Mouse (Mus musculus) hindbrain, embryonic 10.5 days (tissue): ENCODE measurements around the gene Cyp19a1. TPM values are rescaled to one million over a fixed set of nuclear protein-coding genes. Genes with fewer than 3 reads are reported as not detected.
A peak's percentile ranks its signal among the peaks of the same experiment; 100 is the strongest.

Experiments
- DNase-seq: peaks from one replicate; pipeline ENCODE4 v3.0.0-alpha.2; 2017; ENCODE audit warnings: low spot score
- H3K27ac ChIP-seq: fragments of 300-500 bp; sonication (generic); 2 replicates; pipeline ENCODE4 v1.5.1; 2016; ENCODE audit warnings: mild to moderate bottlenecking, moderate library complexity
- H3K27me3 ChIP-seq: fragments of 300-500 bp; sonication (generic); 2 replicates; pipeline ENCODE4 v1.6.1; 2016; ENCODE audit warnings: mild to moderate bottlenecking; ENCODE audit not compliant: poor library complexity, insufficient read depth, severe bottlenecking
- H3K36me3 ChIP-seq: fragments of 300-500 bp; sonication (generic); 2 replicates; pipeline ENCODE4 v1.6.1; 2016; ENCODE audit warnings: mild to moderate bottlenecking, moderate library complexity
- H3K4me1 ChIP-seq: fragments of 300-500 bp; sonication (generic); replicated peaks from 2 replicates; pipeline ENCODE4 v1.6.1; 2016; ENCODE audit warnings: mild to moderate bottlenecking
- H3K4me3 ChIP-seq: fragments of 300-500 bp; sonication (generic); 2 replicates; pipeline ENCODE4 v1.5.1; 2016; ENCODE audit warnings: mild to moderate bottlenecking, moderate library complexity
- H3K9me3 ChIP-seq: fragments of 300-500 bp; sonication (generic); 2 replicates; pipeline ENCODE4 v1.6.1; 2016; ENCODE audit warnings: mild to moderate bottlenecking, moderate library complexity
- WGBS: fragments of 180-500 bp; shearing (Covaris S2); methylation state at CpG from one replicate; pipeline ENCODE4 v1.1.7; 2016; 5-methylcytosine and 5-hydroxymethylcytosine counted together
- polyA plus RNA-seq: library from polyadenylated mRNA; unstranded; fragments of >200 nt; fragmentation: Nextera tagmentation; extraction: Ambion mirVana; gene quantifications from 2 replicates; pipeline ENCODE4 v1.2.1, GENCODE M21; 2016

Cyp19a1 gene
- polyA plus RNA-seq = not detected in 2 replicates

DNA sequence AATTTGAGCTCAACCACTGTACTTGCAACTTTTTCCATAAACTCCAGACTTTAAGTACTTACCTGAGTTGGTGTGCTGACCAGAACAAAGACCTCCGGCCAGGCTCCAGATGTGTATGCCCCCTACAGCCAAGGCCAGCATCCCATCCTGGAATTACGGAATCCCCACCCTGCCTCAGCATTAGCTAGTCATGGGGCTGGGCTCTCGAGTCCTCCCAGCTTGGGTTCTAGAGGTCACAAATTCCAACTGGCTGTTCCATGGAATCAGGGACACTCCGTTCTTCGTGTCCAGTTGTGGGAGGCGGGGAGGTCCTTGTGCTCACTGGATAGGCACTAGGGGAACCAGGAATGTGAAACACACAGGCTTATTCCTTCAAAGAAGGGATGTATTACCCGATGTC is at the start of gene Cyp19a1:
Gene Cyp19a1 (minus strand): TSS at position 101 of the 400 bp plus-strand sequence.
- H3K4me1 ChIP-seq = 0 out of 2 replicates have a peak, but pooled peaks cover 4% of the 10 kb centered on the region
- H3K9me3 ChIP-seq = no peaks in the 10 kb centered on the region
- no peaks in the 10 kb centered on the region for H3K27me3 ChIP-seq
- DNase-seq = no peak
- no peaks in the 10 kb centered on the region for H3K36me3 ChIP-seq
- 85% methylated on average over 7 of the region's 7 CpGs for WGBS
- no peak within 1 kb of the TSS for H3K27ac ChIP-seq
- no peak within 1 kb of the TSS for H3K4me3 ChIP-seq

DNA sequence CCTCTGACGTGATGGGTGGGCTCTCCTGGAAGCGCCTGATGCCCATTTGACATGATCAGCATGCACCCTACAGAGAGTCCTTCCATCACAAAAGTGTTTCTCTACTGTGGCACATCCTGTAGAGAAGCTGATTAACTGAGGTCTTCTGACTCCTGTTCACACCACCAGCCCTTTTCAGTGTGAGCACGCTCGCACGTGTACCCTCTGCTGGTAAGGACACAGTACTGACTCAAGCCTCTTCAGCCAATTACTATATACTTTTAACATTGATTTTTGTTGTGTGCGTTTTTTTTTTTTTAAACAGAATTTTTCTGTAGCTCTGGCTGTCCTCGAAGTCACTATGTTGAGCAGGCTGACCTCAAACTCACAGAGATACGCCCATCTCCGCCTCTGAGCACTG is 48.5 kb upstream of the Cyp19a1 start:
- H3K36me3 ChIP-seq = no peaks in the 10 kb centered on the region
- DNase-seq = no peak
- no peaks in the 10 kb centered on the region for H3K4me1 ChIP-seq
- no peaks in the 10 kb centered on the region for H3K9me3 ChIP-seq
- H3K4me3 ChIP-seq = no peak overlapping the region
- WGBS = 77% methylated on average over 9 of the region's 9 CpGs
- no peaks in the 10 kb centered on the region for H3K27me3 ChIP-seq
- H3K27ac ChIP-seq = no peak overlapping the region

DNA sequence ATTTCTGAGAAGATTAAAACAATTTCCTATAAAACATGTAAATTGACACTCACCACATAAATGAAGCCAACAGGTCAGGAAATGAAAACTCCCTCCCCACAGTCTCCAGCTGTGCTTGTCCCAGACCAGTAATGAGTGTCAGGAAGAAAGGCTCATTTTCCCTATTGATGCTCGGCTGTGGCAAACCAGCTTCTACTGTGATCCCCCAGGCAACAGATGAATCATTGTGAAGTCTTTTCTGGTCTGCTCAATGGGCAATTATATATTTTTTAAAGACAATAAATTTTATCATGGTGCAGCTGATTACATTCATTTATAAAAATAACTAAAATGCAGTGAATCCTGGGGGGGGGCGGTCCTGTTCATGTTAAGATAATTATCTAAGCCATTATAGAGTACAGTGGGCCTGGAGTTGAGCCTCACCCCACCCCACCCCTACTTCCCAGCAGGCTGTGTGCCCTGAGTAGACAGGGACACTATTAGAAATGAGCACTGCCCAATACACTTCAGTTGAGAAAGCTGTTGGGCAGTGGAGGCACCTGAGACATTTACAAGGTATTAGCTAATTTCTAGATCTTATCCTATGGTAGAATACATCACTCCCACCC is 40.9 kb upstream of the Cyp19a1 start:
- H3K4me1 ChIP-seq = peaks cover 12% of the 10 kb centered on the region; the same call in 1 of the 2 replicates
- no peak overlapping the region for H3K27ac ChIP-seq
- no peaks in the 10 kb centered on the region for H3K9me3 ChIP-seq
- WGBS = 51% methylated on average over 2 of the region's 2 CpGs
- no peak for DNase-seq
- H3K36me3 ChIP-seq = no peaks in the 10 kb centered on the region
- no peak overlapping the region for H3K4me3 ChIP-seq
- no peaks in the 10 kb centered on the region for H3K27me3 ChIP-seq

DNA sequence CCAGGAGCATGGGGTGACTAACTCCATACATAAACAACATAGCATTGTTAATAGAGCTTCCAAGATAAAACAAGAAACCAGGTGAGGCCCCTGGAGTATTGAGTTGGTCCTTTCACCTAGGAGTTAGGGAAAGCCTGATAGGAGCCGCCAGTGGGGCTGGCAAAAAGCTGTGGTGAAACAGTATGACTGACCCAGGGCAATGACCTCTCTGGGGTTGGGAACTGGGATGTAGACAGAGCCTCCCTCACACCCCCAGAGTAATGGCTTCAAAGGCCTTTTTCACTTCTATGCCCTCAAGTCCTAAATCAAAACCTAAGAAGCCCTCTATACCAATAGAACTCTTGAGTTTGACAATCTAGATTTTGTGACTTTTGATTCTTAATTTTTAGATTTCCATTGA is 40.3 kb upstream of the Cyp19a1 start:
- 48% methylated on average over 1 of the region's 1 CpGs for WGBS
- no peaks in the 10 kb centered on the region for H3K27me3 ChIP-seq
- H3K9me3 ChIP-seq = no peaks in the 10 kb centered on the region
- H3K36me3 ChIP-seq = no peaks in the 10 kb centered on the region
- no peak for DNase-seq
- no peak overlapping the region for H3K27ac ChIP-seq
- no peak overlapping the region for H3K4me3 ChIP-seq
- peaks cover 16% of the 10 kb centered on the region for H3K4me1 ChIP-seq

DNA sequence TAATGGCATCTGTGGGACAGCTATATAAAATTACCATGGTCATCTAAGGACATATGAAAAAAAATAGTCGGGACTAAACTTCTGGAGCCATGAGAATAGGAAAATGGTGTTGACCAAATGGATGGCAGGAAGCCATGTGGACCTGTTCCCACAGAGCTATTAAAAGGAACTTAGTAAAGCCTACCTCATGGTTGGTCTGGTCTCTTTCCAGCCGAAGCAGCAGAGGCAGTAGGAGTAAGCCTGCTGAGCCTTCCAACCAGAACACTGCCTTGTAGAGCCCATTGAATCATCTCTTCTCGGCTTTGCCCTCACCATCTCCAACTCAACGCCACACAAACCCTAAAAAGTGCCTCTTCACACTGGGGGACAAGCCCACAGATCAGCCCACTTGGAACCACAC is 33.3 kb upstream of the Cyp19a1 start:
- WGBS = 84% methylated on average over 4 of the region's 4 CpGs
- no peaks in the 10 kb centered on the region for H3K27me3 ChIP-seq

DNA sequence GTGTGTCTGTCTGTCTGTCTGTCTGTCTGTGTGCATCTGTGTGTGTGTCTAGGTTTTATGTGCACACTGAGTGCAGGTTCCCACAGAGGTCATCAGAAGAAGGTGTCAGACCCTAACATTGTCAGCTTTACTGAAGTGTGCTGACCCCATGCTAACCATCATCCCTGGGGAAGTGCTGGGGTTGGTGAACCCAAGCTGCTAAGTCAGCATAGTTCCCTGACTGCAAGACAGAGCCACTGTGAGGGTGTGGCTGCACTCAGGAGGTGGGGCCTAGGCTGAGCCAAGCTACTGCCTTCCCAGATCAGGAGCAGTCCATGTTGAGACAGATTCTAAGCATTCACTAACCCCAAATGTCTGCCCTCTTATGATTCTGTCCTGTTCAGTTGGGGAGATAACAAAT is 31.9 kb upstream of the Cyp19a1 start:
- Histone ChIP-seq H3K4me1 (peaks cover 5% of the 10 kb centered on the region; the same call in 1 of the 2 replicates), H3K27ac (no peak overlapping the region), H3K27me3 (no peaks in the 10 kb centered on the region), H3K9me3 (no peaks in the 10 kb centered on the region), H3K4me3 (no peak overlapping the region), H3K36me3 (no peaks in the 10 kb centered on the region)
- DNase-seq = no peak

More for the DNA sequence above, 33.3 kb upstream of the Cyp19a1 start:
- no peak for DNase-seq
- H3K9me3 ChIP-seq = no peaks in the 10 kb centered on the region
- peaks cover 6% of the 10 kb centered on the region; the same call in 1 of the 2 replicates for H3K4me1 ChIP-seq
- no peak overlapping the region for H3K27ac ChIP-seq
- H3K36me3 ChIP-seq = no peaks in the 10 kb centered on the region
- H3K4me3 ChIP-seq = no peak overlapping the region

DNA sequence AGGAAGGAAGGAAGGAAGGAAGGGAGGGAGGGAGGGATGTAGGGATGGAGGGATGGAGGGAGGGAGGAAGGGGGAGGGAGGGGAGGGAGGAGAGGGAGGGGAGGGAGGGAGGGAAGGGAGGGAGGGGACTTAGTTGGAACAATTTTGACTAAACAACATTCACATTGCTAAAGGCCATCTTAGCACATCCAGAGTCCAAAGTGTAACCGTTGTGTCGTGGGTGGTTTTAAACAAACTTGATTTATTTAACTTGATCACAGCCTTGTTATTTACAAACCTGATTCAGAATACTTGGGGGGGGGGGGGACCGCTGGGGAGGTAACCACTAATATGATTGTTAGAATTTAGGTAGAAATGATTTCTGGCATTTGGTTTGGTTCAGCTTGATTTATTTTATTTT is 31.5 kb upstream of the Cyp19a1 start:
- no peak for DNase-seq
- no peaks in the 10 kb centered on the region for H3K36me3 ChIP-seq
- WGBS = 89% methylated on average over 3 of the region's 3 CpGs

DNA sequence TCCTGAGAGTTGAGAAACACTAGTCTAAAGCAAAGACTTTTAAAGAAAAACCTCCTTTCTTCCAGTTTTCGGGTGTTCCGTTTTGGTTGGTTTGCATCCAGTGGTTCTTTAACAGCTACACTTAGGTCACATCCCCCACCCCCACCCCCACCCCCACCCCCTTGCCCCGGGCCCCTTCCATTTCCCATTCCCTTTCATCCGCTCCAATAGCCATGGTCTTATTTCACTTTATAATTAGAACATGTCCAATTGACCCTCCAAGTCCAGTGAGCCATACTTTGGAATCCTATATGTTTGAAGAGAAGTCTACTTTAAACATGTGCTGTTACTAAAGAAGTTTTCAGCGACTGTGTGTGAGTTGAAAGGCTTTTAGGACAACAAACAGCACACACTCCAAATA is 19.9 kb upstream of the Cyp19a1 start:
- no peak for DNase-seq
- Histone ChIP-seq H3K4me3 (no peak overlapping the region), H3K4me1 (peaks cover 17% of the 10 kb centered on the region), H3K27ac (no peak overlapping the region), H3K36me3 (no peaks in the 10 kb centered on the region), H3K9me3 (no peaks in the 10 kb centered on the region), H3K27me3 (peaks cover 33% of the 10 kb centered on the region)
- 52% methylated on average over 5 of the region's 5 CpGs for WGBS

More for the DNA sequence above, 31.5 kb upstream of the Cyp19a1 start:
- Histone ChIP-seq H3K9me3 (no peaks in the 10 kb centered on the region), H3K4me3 (no peak overlapping the region), H3K27ac (no peak overlapping the region), H3K27me3 (no peaks in the 10 kb centered on the region), H3K4me1 (peaks cover 5% of the 10 kb centered on the region; the same call in 1 of the 2 replicates)

DNA sequence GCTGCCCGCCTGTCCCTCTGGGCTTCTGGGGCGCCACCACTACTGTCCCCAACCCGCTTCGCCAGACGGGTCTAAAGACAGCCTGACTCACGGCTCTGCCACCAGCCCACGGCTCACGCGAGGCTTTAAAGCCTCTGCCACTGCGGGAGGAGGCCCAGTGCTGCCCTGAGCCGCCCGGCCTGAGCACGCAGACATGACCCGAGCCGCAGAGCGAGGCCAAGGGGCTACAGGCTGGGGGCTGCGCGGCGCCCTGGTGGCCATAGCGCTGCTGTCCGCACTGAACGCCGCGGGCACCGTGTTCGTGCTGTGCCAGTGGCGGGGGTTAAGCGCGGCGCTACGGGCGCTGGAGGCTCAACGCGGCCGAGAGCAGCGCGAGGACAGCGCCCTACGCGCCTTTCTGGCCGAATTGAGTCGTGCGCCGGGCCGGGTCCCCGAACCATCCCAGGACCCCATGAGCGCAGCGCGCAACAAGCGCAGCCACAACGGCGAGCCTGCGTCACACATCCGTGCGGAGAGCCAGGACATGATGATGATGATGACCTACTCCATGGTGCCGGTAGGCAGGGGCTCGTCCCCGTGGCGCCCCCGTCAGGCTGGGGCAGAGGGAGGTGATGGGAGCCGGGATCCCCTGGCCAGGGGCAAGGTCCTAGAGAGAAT is 18.5 kb upstream of the Cyp19a1 start, which contains the start of gene Gldn:
Gene Gldn (plus strand): TSS at position 156 of the 657 bp plus-strand sequence.
- Histone ChIP-seq H3K27ac (peak within 1 kb of the TSS; percentile 80), H3K9me3 (no peaks in the 10 kb centered on the region), H3K4me3 (peak within 1 kb of the TSS; percentile 60), H3K4me1 (peaks cover 17% of the 10 kb centered on the region), H3K27me3 (peaks cover 33% of the 10 kb centered on the region), H3K36me3 (no peaks in the 10 kb centered on the region)
- 3% methylated on average over 61 of the region's 61 CpGs for WGBS
- DNase-seq = peak; percentile 55

DNA sequence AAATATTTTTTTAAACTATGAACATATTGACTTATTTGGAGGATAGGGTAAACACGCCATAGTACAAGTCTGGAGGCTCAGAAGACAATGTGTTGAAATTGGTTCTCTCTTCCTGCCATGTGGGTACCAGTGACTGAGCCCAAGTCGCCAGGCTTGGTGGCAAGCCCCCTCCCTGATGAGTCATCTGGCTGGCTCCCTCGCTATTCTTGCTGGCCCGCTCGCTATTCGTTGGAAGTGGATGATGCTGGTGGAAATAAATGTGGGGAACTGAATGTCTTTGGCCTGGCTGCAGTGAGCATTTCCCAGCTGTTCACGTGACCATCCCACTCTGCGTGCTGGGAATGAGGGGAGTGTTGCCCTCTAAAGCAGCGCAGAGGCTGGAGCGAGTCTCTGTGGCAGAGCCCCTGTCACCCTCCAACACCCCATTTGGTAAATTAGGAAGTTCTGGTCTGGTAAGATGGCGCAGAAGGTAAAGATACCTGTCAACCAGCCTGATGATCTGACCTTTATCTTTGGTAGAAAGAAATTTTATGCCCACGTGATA is 11.2 kb upstream of the Cyp19a1 start:
- Histone ChIP-seq H3K9me3 (no peaks in the 10 kb centered on the region), H3K4me3 (no peak overlapping the region)

DNA sequence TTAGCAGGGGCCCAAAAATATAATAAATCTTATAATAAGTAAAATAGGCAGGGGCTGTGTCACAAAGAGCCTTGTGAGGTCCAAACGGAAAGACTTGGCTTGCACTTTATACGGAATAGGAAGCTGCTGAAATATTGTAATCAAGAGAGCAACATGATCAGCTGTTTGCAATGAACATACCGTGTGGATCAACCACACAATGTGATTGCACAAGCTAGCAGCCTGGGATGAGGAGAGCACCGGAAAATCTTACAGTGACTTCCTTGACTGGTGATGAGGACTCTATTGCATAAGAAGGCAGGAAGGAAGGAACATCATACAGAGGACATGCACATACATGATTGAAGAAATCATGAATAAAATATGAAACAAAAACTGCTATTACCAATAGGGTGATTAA is 7.4 kb upstream of the Cyp19a1 start:
- H3K27ac ChIP-seq = no peak overlapping the region
- DNase-seq = no peak
- H3K4me3 ChIP-seq = no peak overlapping the region
- WGBS = 92% methylated on average over 4 of the region's 4 CpGs
- no peaks in the 10 kb centered on the region for H3K27me3 ChIP-seq
- H3K9me3 ChIP-seq = no peaks in the 10 kb centered on the region
- H3K4me1 ChIP-seq = no peaks in the 10 kb centered on the region
- no peaks in the 10 kb centered on the region for H3K36me3 ChIP-seq

More for the DNA sequence above, 11.2 kb upstream of the Cyp19a1 start:
- Histone ChIP-seq H3K36me3 (no peaks in the 10 kb centered on the region), H3K27me3 (no peaks in the 10 kb centered on the region; the same call in 1 of the 2 replicates), H3K27ac (no peak overlapping the region), H3K4me1 (no peaks in the 10 kb centered on the region)
- no peak for DNase-seq
- 87% methylated on average over 12 of the region's 12 CpGs for WGBS

DNA sequence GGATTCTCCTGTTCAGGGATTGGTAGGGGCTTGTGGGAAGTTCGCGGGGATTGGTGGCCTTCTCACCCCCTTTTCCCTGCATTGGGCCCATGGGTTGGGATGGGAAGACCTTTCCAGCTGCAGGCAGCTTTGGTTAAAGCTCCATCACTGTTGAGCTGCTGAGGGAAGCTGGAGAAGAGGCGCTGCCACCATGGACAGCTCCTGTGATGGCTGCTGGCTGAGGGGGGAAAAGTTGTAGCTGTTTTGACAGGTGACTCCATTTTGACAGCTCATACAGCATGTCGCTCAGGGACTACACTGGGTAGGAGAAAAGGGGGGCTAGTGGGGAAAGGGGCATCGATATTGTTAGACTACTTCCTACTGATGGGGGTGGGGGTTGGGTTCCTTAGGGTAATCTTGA is 3.0 kb upstream of the Cyp19a1 start:
- peak; percentile 22 for DNase-seq
- WGBS = 53% methylated on average over 5 of the region's 5 CpGs
- Histone ChIP-seq H3K27me3 (no peaks in the 10 kb centered on the region), H3K4me3 (no peak overlapping the region), H3K27ac (no peak overlapping the region), H3K9me3 (no peaks in the 10 kb centered on the region), H3K36me3 (no peaks in the 10 kb centered on the region), H3K4me1 (no peaks in the 10 kb centered on the region)

DNA sequence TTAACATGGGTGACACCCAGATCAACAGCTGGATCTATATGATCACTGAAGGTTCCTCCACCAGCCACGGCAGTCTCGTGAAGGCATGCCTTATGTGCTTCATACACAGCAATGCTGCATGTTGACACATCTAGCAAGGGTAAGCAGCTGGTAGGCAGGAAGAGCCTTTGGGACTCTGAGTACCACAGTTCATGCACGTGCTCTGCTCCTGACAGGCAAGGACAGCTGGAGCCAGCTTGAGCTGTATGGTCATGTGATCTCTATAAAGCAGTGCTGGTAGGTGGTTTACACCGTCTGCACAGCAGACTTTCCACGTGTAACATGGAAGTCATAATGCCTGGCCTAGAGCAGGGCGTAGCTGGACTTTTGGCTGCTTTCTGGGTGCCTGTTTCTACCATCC is 2.1 kb upstream of the Cyp19a1 start:
- Histone ChIP-seq H3K4me1 (no peaks in the 10 kb centered on the region), H3K27ac (no peak overlapping the region), H3K36me3 (no peaks in the 10 kb centered on the region), H3K27me3 (no peaks in the 10 kb centered on the region), H3K4me3 (no peak overlapping the region), H3K9me3 (no peaks in the 10 kb centered on the region)
- 82% methylated on average over 6 of the region's 6 CpGs for WGBS
- no peak for DNase-seq
